Mouse (Mus musculus) heart, adult 8-10 months (tissue): Measurements from ENCODE around the gene Muc20. TPM values are rescaled to one million over a fixed set of nuclear protein-coding genes. Genes with fewer than 3 reads are reported as not detected.

ENCODE experiments used
- total RNA-seq, 4 experiments: library from RNA; stranded (reverse); gene quantifications; 2 replicates each; pipeline ENCODE4 v1.2.4; 2022

Muc20 gene
- total RNA-seq, 4 experiments from 2014 or later, result 0.33 to 0.79 (median 0.47) TPM

Other genes with a start within 250 kb of the Muc20 start
- 10 to 100 TPM; 21.4 to 53.5 (median 38.0) TPM for gene Tfrc, start 188.5 kb downstream of the Muc20 start, total RNA-seq
- gene Tnk2, start 153.6 kb downstream of the Muc20 start, total RNA-seq, result 10 to 100 TPM; 18.6 to 22.6 (median 21.4) TPM
- under 1 TPM; 0.29 to 0.50 (median 0.35) TPM for gene Muc4, start 61.5 kb downstream of the Muc20 start, total RNA-seq
- not detected for gene Smbd1, start 13.0 kb upstream of the Muc20 start, total RNA-seq
- 100 to 1,000 TPM in 3 of 4 experiments, 10 to 100 TPM in 1; 94.2 to 123 (median 109) TPM for gene Fyttd1, start 80.1 kb upstream of the Muc20 start, total RNA-seq
- 10 to 100 TPM; 30.7 to 37.0 (median 34.2) TPM for gene Rubcn, start 80.3 kb upstream of the Muc20 start, total RNA-seq
- gene Lrch3, start 116.7 kb upstream of the Muc20 start, total RNA-seq, result 10 to 100 TPM; 21.5 to 26.3 (median 22.7) TPM